Mouse (Mus musculus): ENCODE measurements around the gene Pknox2. TPM values are rescaled to one million over a fixed set of nuclear protein-coding genes. Genes with fewer than 3 reads are reported as not detected.

The Pknox2 gene
- polyA plus RNA-seq, 1 experiment from 2014 or later: 40.6 TPM

DNA sequence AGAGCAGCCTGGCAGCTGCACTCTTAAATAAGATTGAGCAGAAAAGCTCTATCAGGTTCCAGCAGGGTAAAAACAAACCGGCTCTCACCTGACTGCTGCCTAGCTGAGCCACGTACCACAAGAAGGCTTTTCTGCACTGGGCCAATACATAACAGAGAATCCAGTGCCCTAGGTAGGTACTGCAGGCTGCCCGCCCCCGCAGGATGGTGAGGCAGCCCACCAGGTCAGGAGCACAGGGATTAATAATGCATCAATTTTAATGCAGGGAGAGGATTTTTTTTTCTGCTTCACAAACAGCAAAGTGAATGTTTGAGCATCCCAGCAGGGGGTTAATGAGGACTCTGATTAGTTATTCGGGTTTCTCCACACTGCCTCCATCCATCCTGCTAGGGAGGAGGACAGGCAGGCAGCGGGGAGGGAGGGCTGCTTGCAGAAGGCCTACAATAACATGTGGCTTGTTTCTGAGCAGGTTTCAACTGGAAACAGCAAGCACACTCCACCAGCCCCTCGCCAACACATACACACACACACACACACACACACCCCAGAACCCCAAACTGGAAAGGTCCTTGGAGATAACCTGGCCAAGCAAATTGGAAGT is 145.2 kb downstream of the Pknox2 start:
- H3K27ac ChIP-seq (replicated peaks): peak overlapping the region; percentile 70
- ATAC-seq (ENCODE audit: low FRiP score, low read depth): peak; percentile 81
- no peak overlapping the region for H3K4me2 ChIP-seq
- H3K27me3 ChIP-seq: no peaks in the 10 kb centered on the region
- H3K4me1 ChIP-seq (replicated peaks): peaks cover 25% of the 10 kb centered on the region
- no peak overlapping the region for H3K4me3 ChIP-seq
- no peak overlapping the region for H3K9ac ChIP-seq
- WGBS: 21% methylated on average over 7 of the region's 7 CpGs
- H3K9me3 ChIP-seq: no peaks in the 10 kb centered on the region
- H3K36me3 ChIP-seq: no peaks in the 10 kb centered on the region

DNA sequence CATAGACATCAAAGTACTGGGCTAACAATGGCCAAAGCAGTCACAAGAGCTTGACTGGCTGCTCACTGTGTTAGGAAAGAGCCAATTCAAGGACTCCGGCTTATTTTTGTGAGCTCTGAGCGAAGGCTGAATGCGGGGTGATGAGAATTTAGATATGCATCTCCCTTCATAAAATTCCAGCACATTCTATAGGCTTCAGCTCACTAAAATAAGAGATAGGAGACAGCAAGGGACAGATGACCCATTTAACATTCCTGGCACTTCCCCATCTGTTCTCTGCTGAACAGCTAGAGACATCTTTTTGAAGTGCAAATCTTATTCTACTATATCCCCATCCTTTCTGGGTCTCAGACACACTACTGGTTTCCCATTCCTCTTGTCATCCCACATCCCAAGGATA is 147.8 kb downstream of the Pknox2 start:
- 87% methylated on average over 3 of the region's 3 CpGs for WGBS
- ATAC-seq (ENCODE audit: low FRiP score, low read depth): no peak
- Histone ChIP-seq H3K27me3 (no peaks in the 10 kb centered on the region), H3K4me3 (no peak overlapping the region), H3K4me1 (replicated peaks) (peaks cover 19% of the 10 kb centered on the region), H3K36me3 (no peaks in the 10 kb centered on the region), H3K9ac (no peak overlapping the region), H3K9me3 (no peaks in the 10 kb centered on the region), H3K4me2 (no peak overlapping the region), H3K27ac (replicated peaks) (no peak overlapping the region)

- WGBS: 64% methylated on average over 13 of the region's 13 CpGs
- no peak overlapping the region for H3K9ac ChIP-seq
Measured at GRCm38 (mm10) chr9:36990626-36991368, 156.4 kb downstream of the Pknox2 start.

GRCm38 (mm10) chr9:36989991-36990390 is 157.2 kb downstream of the Pknox2 start:
- no peak overlapping the region for H3K4me2 ChIP-seq
- H3K4me1 ChIP-seq (replicated peaks): peaks cover 7% of the 10 kb centered on the region
- no peaks in the 10 kb centered on the region for H3K36me3 ChIP-seq
- H3K9me3 ChIP-seq: no peaks in the 10 kb centered on the region
- no peaks in the 10 kb centered on the region for H3K27me3 ChIP-seq
- no peak overlapping the region for H3K4me3 ChIP-seq
- no peak overlapping the region for H3K9ac ChIP-seq
- ATAC-seq (ENCODE audit: low FRiP score, low read depth): no peak
- no peak overlapping the region for H3K27ac ChIP-seq (replicated peaks)
- 94% methylated on average over 3 of the region's 3 CpGs for WGBS

More at GRCm38 (mm10) chr9:36990626-36991368, 156.4 kb downstream of the Pknox2 start:
- Histone ChIP-seq H3K27me3 (no peaks in the 10 kb centered on the region), H3K36me3 (no peaks in the 10 kb centered on the region), H3K4me2 (no peak overlapping the region), H3K9me3 (no peaks in the 10 kb centered on the region), H3K4me1 (replicated peaks) (peaks cover 7% of the 10 kb centered on the region), H3K27ac (replicated peaks) (0 out of 2 replicates have a peak overlapping the region, but pooled peaks have one; percentile 23), H3K4me3 (no peak overlapping the region)
- no peak for ATAC-seq (ENCODE audit: low FRiP score, low read depth)

DNA sequence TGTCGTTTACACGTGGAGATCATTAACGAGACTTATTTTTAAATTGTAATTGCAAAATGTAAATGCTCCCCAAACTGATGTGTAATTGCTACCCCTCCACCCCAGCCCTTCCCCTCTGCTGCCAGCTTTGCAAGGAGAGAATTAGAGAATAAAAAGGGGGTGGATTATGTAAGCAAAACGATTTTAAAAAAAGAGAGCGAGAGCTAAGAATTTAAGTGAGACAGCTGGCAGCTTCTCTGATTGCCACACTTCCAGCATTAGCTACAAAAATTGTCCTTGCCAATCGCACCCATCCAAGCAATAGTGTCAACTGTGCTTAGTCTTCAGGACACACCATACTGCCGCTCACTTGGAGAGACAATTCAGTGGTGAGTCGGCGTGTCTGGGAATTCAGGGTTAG is 162.0 kb downstream of the Pknox2 start:
- no peaks in the 10 kb centered on the region for H3K27me3 ChIP-seq
- H3K4me2 ChIP-seq: no peak overlapping the region
- no peak overlapping the region for H3K4me3 ChIP-seq
- H3K27ac ChIP-seq (replicated peaks): no peak overlapping the region; the same call in 1 of the 2 replicates
- H3K4me1 ChIP-seq (replicated peaks): no peaks in the 10 kb centered on the region
- H3K9me3 ChIP-seq: no peaks in the 10 kb centered on the region
- 70% methylated on average over 9 of the region's 9 CpGs for WGBS
- ATAC-seq (ENCODE audit: low FRiP score, low read depth): no peak
- H3K9ac ChIP-seq: no peak overlapping the region
- H3K36me3 ChIP-seq: no peaks in the 10 kb centered on the region

DNA sequence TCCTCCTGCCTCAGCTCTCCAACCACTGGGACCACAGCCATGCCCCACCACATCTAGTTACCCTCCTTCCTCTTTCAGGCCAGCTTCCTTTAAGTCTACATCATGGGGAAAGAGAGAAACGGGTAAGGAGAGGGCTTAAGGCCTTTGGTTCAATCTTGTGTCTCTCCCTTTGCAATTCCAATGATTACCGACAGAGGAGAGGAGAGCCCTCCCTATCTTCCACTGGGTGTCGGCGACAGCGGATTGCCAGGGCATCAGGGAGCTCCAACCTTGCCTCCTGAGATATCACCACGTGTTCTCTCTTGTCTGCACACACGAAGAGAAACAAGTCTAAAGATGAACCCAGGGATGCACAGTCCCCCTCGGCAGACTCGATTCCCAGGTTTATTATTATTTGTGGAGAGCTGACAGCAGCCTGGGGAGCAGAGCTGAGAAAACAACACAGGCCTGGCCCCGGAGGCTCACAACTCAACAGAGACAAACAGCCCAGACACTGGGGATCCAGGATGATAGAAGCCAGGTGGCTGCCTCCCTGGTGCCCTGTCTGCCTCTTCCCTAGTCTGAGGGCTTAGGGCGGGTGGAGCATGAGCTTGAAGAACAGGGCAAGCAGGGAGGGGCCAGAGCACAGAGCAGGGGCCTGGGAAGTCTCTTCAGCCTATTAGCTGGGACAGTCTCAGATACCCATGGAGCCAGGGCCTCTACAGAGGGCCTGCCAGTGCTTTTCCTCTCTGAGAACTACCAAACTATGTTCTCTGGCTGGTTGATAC is 170.4 kb downstream of the Pknox2 start:
- H3K27me3 ChIP-seq: no peaks in the 10 kb centered on the region
- H3K4me1 ChIP-seq (replicated peaks): peaks cover 6% of the 10 kb centered on the region; the same call in 1 of the 2 replicates
- ATAC-seq (ENCODE audit: low FRiP score, low read depth): no peak
- no peak overlapping the region for H3K27ac ChIP-seq (replicated peaks)
- H3K9ac ChIP-seq: no peak overlapping the region
- no peak overlapping the region for H3K4me2 ChIP-seq
- H3K4me3 ChIP-seq: no peak overlapping the region
- H3K36me3 ChIP-seq: no peaks in the 10 kb centered on the region
- H3K9me3 ChIP-seq: no peaks in the 10 kb centered on the region
- 57% methylated on average over 11 of the region's 11 CpGs for WGBS

DNA sequence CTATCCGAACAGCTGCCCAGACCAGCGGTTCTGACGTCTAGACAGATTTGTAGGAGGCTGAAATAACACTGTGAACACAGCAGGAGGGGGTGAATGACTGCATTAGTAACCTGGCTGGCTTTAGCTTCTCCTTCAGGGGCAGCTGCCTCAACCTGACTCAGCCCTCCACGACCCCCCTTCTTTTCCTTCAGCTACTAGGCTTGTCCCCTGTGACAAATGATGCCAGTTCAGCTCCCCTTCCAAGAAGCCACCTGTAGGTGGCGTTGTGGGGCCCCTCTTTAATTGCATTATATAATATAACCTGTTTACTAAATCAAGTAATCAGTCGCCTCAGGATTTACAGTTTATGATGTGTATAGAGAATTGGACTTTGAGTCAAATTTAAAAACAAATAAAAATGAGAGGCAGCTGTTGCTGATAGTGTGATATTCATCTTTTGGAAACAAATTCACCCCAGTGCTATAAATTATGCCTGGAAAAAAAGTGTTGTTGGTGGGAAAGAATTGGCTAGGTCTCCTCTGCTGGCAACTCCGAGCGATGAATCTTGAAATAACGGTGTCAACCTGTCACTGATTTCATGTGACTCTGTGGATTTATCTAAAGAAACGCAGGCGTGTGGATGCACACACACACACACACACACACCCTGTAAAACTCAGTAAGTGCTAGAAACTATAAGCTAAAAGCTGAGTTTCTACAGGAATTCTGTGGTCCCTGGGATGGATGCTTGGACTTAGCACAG is 173.6 kb downstream of the Pknox2 start:
- Histone ChIP-seq H3K9ac (no peak overlapping the region), H3K27ac (replicated peaks) (no peak overlapping the region), H3K36me3 (no peaks in the 10 kb centered on the region), H3K27me3 (no peaks in the 10 kb centered on the region), H3K4me2 (no peak overlapping the region), H3K9me3 (no peaks in the 10 kb centered on the region), H3K4me3 (no peak overlapping the region), H3K4me1 (replicated peaks) (peaks cover 18% of the 10 kb centered on the region)
- ATAC-seq (ENCODE audit: low FRiP score, low read depth): no peak
- 58% methylated on average over 11 of the region's 11 CpGs for WGBS

DNA sequence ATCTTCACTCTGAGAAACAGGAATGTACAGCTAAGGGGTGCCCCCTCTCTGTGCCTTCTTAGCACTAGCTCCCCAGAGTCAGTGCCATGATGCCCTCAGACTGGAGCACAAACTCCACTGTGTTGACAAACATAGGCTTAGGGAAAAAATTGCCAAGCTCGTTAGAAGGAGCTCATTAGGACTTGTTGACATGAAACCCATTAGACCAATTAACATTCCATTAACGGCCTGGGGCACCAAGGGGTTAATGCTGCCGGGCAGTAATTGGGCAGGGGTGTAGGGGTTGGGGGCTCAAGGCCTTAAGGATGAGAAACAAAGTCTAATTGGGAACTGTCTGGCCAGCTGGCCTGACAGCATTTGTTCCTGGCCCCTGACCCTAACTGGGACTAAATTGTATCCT is 175.1 kb downstream of the Pknox2 start:
- Histone ChIP-seq H3K36me3 (no peaks in the 10 kb centered on the region), H3K4me1 (replicated peaks) (peaks cover 25% of the 10 kb centered on the region), H3K27me3 (no peaks in the 10 kb centered on the region), H3K9ac (no peak overlapping the region), H3K4me3 (no peak overlapping the region), H3K27ac (replicated peaks) (no peak overlapping the region), H3K4me2 (no peak overlapping the region), H3K9me3 (no peaks in the 10 kb centered on the region)
- no peak for ATAC-seq (ENCODE audit: low FRiP score, low read depth)
- WGBS: 42% methylated on average over 3 of the region's 3 CpGs

DNA sequence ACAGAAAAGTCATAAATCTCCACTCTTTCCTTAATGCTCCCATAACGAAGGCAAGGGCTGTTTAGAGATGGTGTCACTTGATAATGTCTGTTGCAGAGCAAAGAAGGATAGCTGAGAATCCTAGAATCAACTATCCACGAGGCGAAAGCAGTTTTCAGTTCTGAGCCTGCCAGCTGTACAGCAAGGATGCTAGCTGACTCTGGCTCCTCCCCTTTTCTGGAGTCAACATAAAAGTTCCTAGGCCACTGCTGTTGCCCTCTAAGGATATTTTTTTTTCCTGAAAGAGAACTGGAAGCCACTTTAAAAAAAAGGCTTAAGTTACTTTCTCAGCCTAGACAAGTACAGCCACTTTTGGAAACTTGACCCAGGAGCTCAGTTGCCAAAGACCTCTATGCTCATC is 176.1 kb downstream of the Pknox2 start:
- Histone ChIP-seq H3K4me1 (replicated peaks) (peaks cover 32% of the 10 kb centered on the region), H3K4me2 (no peak overlapping the region), H3K9ac (no peak overlapping the region), H3K9me3 (no peaks in the 10 kb centered on the region), H3K4me3 (no peak overlapping the region), H3K27me3 (no peaks in the 10 kb centered on the region), H3K27ac (replicated peaks) (no peak overlapping the region), H3K36me3 (no peaks in the 10 kb centered on the region)
- ATAC-seq (ENCODE audit: low FRiP score, low read depth): no peak
- 35% methylated on average over 3 of the region's 3 CpGs for WGBS

- no peak for ATAC-seq (ENCODE audit: low FRiP score, low read depth)
Measured at GRCm38 (mm10) chr9:36970651-36971050, 176.6 kb downstream of the Pknox2 start.

DNA sequence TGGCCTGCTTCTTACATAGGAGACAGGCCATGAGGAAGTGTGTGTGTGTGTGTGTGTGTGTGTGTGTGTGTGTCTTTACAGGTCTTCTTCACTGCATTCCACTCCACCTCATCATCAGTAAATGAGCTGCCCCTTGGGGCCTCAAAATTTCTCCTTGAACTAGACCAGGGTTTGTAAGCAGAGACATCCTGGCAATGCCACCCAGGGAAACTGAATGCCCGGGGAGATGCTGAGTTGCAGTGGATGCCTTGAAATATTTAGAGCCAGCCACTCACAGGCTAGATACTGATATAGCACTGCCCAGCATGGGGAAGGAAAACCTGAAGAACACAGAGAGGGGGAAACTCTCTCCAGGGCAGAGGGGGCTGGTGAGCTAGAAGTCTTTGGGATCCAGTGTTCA is 178.1 kb downstream of the Pknox2 start:
- Histone ChIP-seq H3K9ac (no peak overlapping the region), H3K4me3 (no peak overlapping the region), H3K27ac (replicated peaks) (no peak overlapping the region), H3K4me1 (replicated peaks) (peaks cover 38% of the 10 kb centered on the region), H3K9me3 (no peaks in the 10 kb centered on the region), H3K4me2 (no peak overlapping the region), H3K27me3 (no peaks in the 10 kb centered on the region), H3K36me3 (no peaks in the 10 kb centered on the region)
- no peak for ATAC-seq (ENCODE audit: low FRiP score, low read depth)
- 91% methylated on average over 1 of the region's 1 CpGs for WGBS

More at GRCm38 (mm10) chr9:36970651-36971050, 176.6 kb downstream of the Pknox2 start:
- no peak overlapping the region for H3K9ac ChIP-seq
- H3K4me2 ChIP-seq: no peak overlapping the region
- no peaks in the 10 kb centered on the region for H3K27me3 ChIP-seq
- H3K4me3 ChIP-seq: no peak overlapping the region
- H3K4me1 ChIP-seq (replicated peaks): peaks cover 32% of the 10 kb centered on the region
- no peaks in the 10 kb centered on the region for H3K9me3 ChIP-seq
- H3K36me3 ChIP-seq: no peaks in the 10 kb centered on the region
- H3K27ac ChIP-seq (replicated peaks): no peak overlapping the region
- WGBS: 15% methylated on average over 5 of the region's 5 CpGs
